Mouse (Mus musculus) MEL (cell line): ENCODE results near the gene Klk4. TPM values are rescaled to one million over a fixed set of nuclear protein-coding genes. Genes with fewer than 3 reads are reported as not detected.

ENCODE experiments used
- DNase-seq: peaks from one replicate; pipeline ENCODE4 v3.0.0; 2011; ENCODE audit warnings: low read depth, low spot score
- H3K27ac ChIP-seq: 2 replicates; pipeline ENCODE4 v1.5.1; 2012; ENCODE audit warnings: low read depth, mild to moderate bottlenecking, control low read depth, low read length, moderate library complexity; ENCODE audit not compliant: control insufficient read depth
- H3K27me3 ChIP-seq, 2 experiments: fragments of 150-350 bp in 1 of 2; sonication (generic) in 1 of 2; 2 replicates each; pipeline ENCODE4 v1.6.1; 2012; ENCODE audit warnings: low read length in 2 of 2, mild to moderate bottlenecking in 2 of 2, improper control_type of control experiment in 1 of 2, moderate library complexity in 1 of 2; ENCODE audit not compliant: insufficient read depth in 2 of 2, control insufficient read depth in 1 of 2
- H3K36me3 ChIP-seq, 2 experiments: 2 replicates each; pipeline ENCODE4 v1.6.1; 2012 to 2014; ENCODE audit warnings: low read length in 2 of 2, improper control_type of control experiment in 1 of 2, inconsistent platforms in 1 of 2, mild to moderate bottlenecking in 1 of 2; ENCODE audit not compliant: insufficient read depth in 2 of 2, control insufficient read depth in 1 of 2
- H3K4me1 ChIP-seq, 2 experiments: fragments of 150-350 bp in 1 of 2; sonication (generic) in 1 of 2; 2 replicates each; pipeline ENCODE4 v1.6.1; 2012; ENCODE audit warnings: low read length in 2 of 2, improper control_type of control experiment in 1 of 2, mild to moderate bottlenecking in 1 of 2; ENCODE audit not compliant: insufficient read depth in 2 of 2, control insufficient read depth in 1 of 2
- H3K4me3 ChIP-seq, 2 experiments: fragments of 150-350 bp in 1 of 2; sonication (generic) in 1 of 2; 2 replicates each; pipeline ENCODE4 v1.5.1; 2012; ENCODE audit warnings: low read depth in 2 of 2, low read length in 2 of 2, mild to moderate bottlenecking in 2 of 2, moderate library complexity in 2 of 2, control low read depth in 1 of 2, improper control_type of control experiment in 1 of 2; ENCODE audit not compliant: control insufficient read depth in 1 of 2, insufficient read depth in 1 of 2
- H3K79me2 ChIP-seq: 2 replicates; pipeline ENCODE4 v1.6.1; 2012; ENCODE audit warnings: mild to moderate bottlenecking, low read length, moderate library complexity; ENCODE audit not compliant: control insufficient read depth, poor library complexity, insufficient read depth
- H3K9ac ChIP-seq: 2 replicates; pipeline ENCODE4 v1.6.1; 2012; ENCODE audit warnings: low read depth, mild to moderate bottlenecking, control low read depth, low read length, moderate library complexity; ENCODE audit not compliant: control insufficient read depth, poor library complexity, severe bottlenecking
- H3K9me3 ChIP-seq: fragments of 150-350 bp; sonication (generic); replicated peaks from 2 replicates; pipeline ENCODE4 v1.6.1; 2012; ENCODE audit warnings: mild to moderate bottlenecking, low read length, improper control_type of control experiment, moderate library complexity; ENCODE audit not compliant: insufficient read depth
- BHLHE40 ChIP-seq: IDR thresholded peaks from 2 replicates; pipeline ENCODE4 v1.6.1; 2012; ENCODE audit warnings: low read depth, mild to moderate bottlenecking, inconsistent platforms, low read length, improper control_type of control experiment, borderline replicate concordance
- CHD1 ChIP-seq: IDR thresholded peaks from 2 replicates; pipeline ENCODE4 v1.6.1; 2012; ENCODE audit warnings: low read depth, mild to moderate bottlenecking, inconsistent platforms, low read length, improper control_type of control experiment
- CTCF ChIP-seq, 3 experiments: IDR thresholded peaks in 2 of 3; conservative IDR thresholded peaks in 1 of 3; 2 replicates each; pipeline ENCODE4 v1.5.1; 2011 to 2012; ENCODE audit warnings: low read length in 3 of 3, low read depth in 2 of 3, mild to moderate bottlenecking in 2 of 3, improper control_type of control experiment in 1 of 3, inconsistent platforms in 1 of 3, mixed read lengths in 1 of 3, moderate library complexity in 1 of 3; ENCODE audit not compliant: control insufficient read depth in 1 of 3, insufficient read depth in 1 of 3, poor library complexity in 1 of 3, severe bottlenecking in 1 of 3
- E2F4 ChIP-seq: IDR thresholded peaks from 2 replicates; pipeline ENCODE4 v1.6.1; 2011; ENCODE audit warnings: low read depth, low read length, improper control_type of control experiment, borderline replicate concordance
- ELF1 ChIP-seq: IDR thresholded peaks from 2 replicates; pipeline ENCODE4 v1.6.1; 2014; ENCODE audit warnings: low read depth, mild to moderate bottlenecking, inconsistent platforms, low read length, improper control_type of control experiment, moderate library complexity
- EP300 ChIP-seq, 2 experiments: IDR thresholded peaks; 2 replicates each; pipeline ENCODE4 v1.6.1; 2011; ENCODE audit warnings: improper control_type of control experiment in 2 of 2, low read length in 2 of 2, low read depth in 1 of 2, mild to moderate bottlenecking in 1 of 2
- ETS1 ChIP-seq: IDR thresholded peaks from 2 replicates; pipeline ENCODE4 v1.6.1; 2012; ENCODE audit warnings: low read depth, mild to moderate bottlenecking, inconsistent platforms, low read length, improper control_type of control experiment, moderate library complexity
- GABPA ChIP-seq: IDR thresholded peaks from 2 replicates; pipeline ENCODE4 v1.6.1; 2012; ENCODE audit warnings: low read depth, mild to moderate bottlenecking, inconsistent platforms, low read length, improper control_type of control experiment, moderate library complexity
- GATA1 ChIP-seq: IDR thresholded peaks from 2 replicates; pipeline ENCODE4 v1.6.1; 2011; ENCODE audit warnings: low read depth, low read length, improper control_type of control experiment
- HCFC1 ChIP-seq: IDR thresholded peaks from 2 replicates; pipeline ENCODE4 v1.6.1; 2012; ENCODE audit warnings: low read depth, mild to moderate bottlenecking, inconsistent platforms, low read length, improper control_type of control experiment, moderate library complexity
- JUND ChIP-seq: IDR thresholded peaks from 2 replicates; pipeline ENCODE4 v1.6.1; 2011; ENCODE audit warnings: low read depth, mild to moderate bottlenecking, improper control_type of control experiment, low read length
- KAT2A ChIP-seq: conservative IDR thresholded peaks from 2 replicates; pipeline ENCODE4 v1.6.1; 2012; ENCODE audit warnings: low read depth, low read length, improper control_type of control experiment, inconsistent platforms
- MAFK ChIP-seq: IDR thresholded peaks from 2 replicates; pipeline ENCODE4 v1.6.1; 2011; ENCODE audit warnings: low read depth, mild to moderate bottlenecking, low read length, improper control_type of control experiment, borderline replicate concordance
- MAX ChIP-seq: IDR thresholded peaks from 2 replicates; pipeline ENCODE4 v1.6.1; 2011; ENCODE audit warnings: low read length, improper control_type of control experiment
- MEF2A ChIP-seq: IDR thresholded peaks from 2 replicates; pipeline ENCODE4 v1.6.1; 2014; ENCODE audit warnings: low read depth, mild to moderate bottlenecking, inconsistent platforms, low read length, improper control_type of control experiment; ENCODE audit not compliant: poor library complexity, insufficient replicate concordance, severe bottlenecking; ENCODE audit errors: extremely low read depth
- MXI1 ChIP-seq: IDR thresholded peaks from 2 replicates; pipeline ENCODE4 v1.6.1; 2011; ENCODE audit warnings: mild to moderate bottlenecking, low read depth, low read length, improper control_type of control experiment
- MYB ChIP-seq: IDR thresholded peaks from 2 replicates; pipeline ENCODE4 v1.6.1; 2011; ENCODE audit warnings: mild to moderate bottlenecking, low read depth, low read length, improper control_type of control experiment
- MYC ChIP-seq: IDR thresholded peaks from 2 replicates; pipeline ENCODE4 v1.6.1; 2011; ENCODE audit warnings: low read depth, mild to moderate bottlenecking, low read length, improper control_type of control experiment, moderate library complexity
- POLR2A ChIP-seq, 2 experiments: IDR thresholded peaks; 2 replicates each; pipeline ENCODE4 v1.6.1; 2011 to 2012; ENCODE audit warnings: low read length in 2 of 2, mild to moderate bottlenecking in 2 of 2, control low read depth in 1 of 2, improper control_type of control experiment in 1 of 2, low read depth in 1 of 2, moderate library complexity in 1 of 2; ENCODE audit not compliant: control insufficient read depth in 1 of 2, insufficient read depth in 1 of 2, poor library complexity in 1 of 2
- RAD21 ChIP-seq: IDR thresholded peaks from 2 replicates; pipeline ENCODE4 v1.6.1; 2011; ENCODE audit warnings: mild to moderate bottlenecking, low read depth, low read length, improper control_type of control experiment
- RCOR1 ChIP-seq: IDR thresholded peaks from 2 replicates; pipeline ENCODE4 v1.6.1; 2012; ENCODE audit warnings: low read depth, mild to moderate bottlenecking, inconsistent platforms, low read length, improper control_type of control experiment
- SIN3A ChIP-seq: IDR thresholded peaks from 2 replicates; pipeline ENCODE4 v1.6.1; 2012; ENCODE audit warnings: low read length, improper control_type of control experiment, inconsistent platforms
- SMC3 ChIP-seq: IDR thresholded peaks from 2 replicates; pipeline ENCODE4 v1.6.1; 2011; ENCODE audit warnings: low read depth, low read length, improper control_type of control experiment
- UBTF ChIP-seq: IDR thresholded peaks from 2 replicates; pipeline ENCODE4 v1.6.1; 2012; ENCODE audit warnings: low read depth, mild to moderate bottlenecking, inconsistent platforms, low read length, improper control_type of control experiment, moderate library complexity, borderline replicate concordance; ENCODE audit not compliant: insufficient read depth
- USF1 ChIP-seq: IDR thresholded peaks from 2 replicates; pipeline ENCODE4 v1.6.1; 2014; ENCODE audit warnings: low read depth, mild to moderate bottlenecking, inconsistent platforms, low read length, improper control_type of control experiment, moderate library complexity
- USF2 ChIP-seq, 2 experiments: IDR thresholded peaks; 2 replicates each; pipeline ENCODE4 v1.6.1; 2011 to 2012; ENCODE audit warnings: improper control_type of control experiment in 2 of 2, low read length in 2 of 2, borderline replicate concordance in 1 of 2, inconsistent platforms in 1 of 2, low read depth in 1 of 2, mild to moderate bottlenecking in 1 of 2; ENCODE audit not compliant: insufficient read depth in 1 of 2
- ZNF384 ChIP-seq: IDR thresholded peaks from 2 replicates; pipeline ENCODE4 v1.6.1; 2012; ENCODE audit warnings: low read depth, mild to moderate bottlenecking, inconsistent platforms, low read length, improper control_type of control experiment
- polyA plus RNA-seq, 2 experiments: library from polyadenylated mRNA; stranded (reverse) in 1 of 2; unstranded in 1 of 2; fragments of >175 nt in 1 of 2; fragments of >200 nt in 1 of 2; gene quantifications; 2 replicates each; pipeline versions ENCODE4 v1.2.1 to v1.2.4; 2012; ENCODE audit warnings: low replicate concordance in 2 of 2, low read depth in 1 of 2; ENCODE audit not compliant: insufficient read length in 2 of 2, insufficient read depth in 1 of 2, missing spikeins in 1 of 2
- total RNA-seq: library from RNA; depleted of rRNA; stranded (reverse); fragments of 300-350 nt; gene quantifications from 2 replicates; pipeline ENCODE4 v1.2.3, GENCODE M21; 2012

The Klk4 gene
- total and polyA plus RNA-seq, 3 experiments: not detected

DNA sequence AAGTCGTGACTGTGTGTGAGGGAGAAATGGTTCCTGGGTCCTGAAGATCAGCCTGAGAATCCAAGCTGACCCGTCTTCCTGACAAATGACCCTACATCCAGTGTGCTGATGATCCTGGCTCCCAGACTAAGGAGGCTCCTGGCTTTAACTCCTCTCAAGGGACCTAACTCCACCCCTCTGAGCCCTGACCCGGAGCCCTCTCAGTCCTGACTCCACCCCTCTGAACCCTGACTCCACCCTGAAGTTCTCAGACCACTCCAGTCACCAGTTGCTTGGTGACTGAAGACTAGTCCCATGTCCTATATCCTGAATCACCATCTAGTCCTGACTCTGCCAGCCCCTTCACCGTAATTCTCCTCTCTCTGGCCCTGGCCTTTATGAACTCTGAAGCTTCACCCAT lies 1.4 kb downstream of the Klk4 start:
- no peaks in the 10 kb centered on the region for H3K36me3 ChIP-seq
- H3K79me2 ChIP-seq: no peaks in the 10 kb centered on the region
- H3K9ac ChIP-seq: no peak overlapping the region
- H3K4me3 ChIP-seq: no peak overlapping the region
- H3K9me3 ChIP-seq: no peaks in the 10 kb centered on the region
- DNase-seq: no peak
- H3K27me3 ChIP-seq: no peaks in the 10 kb centered on the region
- TF ChIP-seq USF1 (no peak), MYB (no peak), E2F4 (no peak), SMC3 (no peak), EP300 (IDR thresholded peaks at IDR 0.05; ENCODE audit: low read depth in 1 of 2, low read length in 2 of 2) (no peak), MYC (no peak), ETS1 (no peak), MAX (no peak), CTCF (IDR thresholded peaks at IDR 0.05 in 2 of 3, conservative IDR thresholded peaks at IDR 0.05 in 1 of 3; ENCODE audit: control insufficient read depth in 1 of 3, insufficient read depth in 1 of 3, low read depth in 2 of 3, low read length in 3 of 3, poor library complexity in 1 of 3, severe bottlenecking in 1 of 3) (no peak), RAD21 (no peak), RCOR1 (no peak), MEF2A (no peak), BHLHE40 (no peak), MXI1 (no peak), USF2 (IDR thresholded peaks at IDR 0.05; ENCODE audit: borderline replicate concordance in 1 of 2, insufficient read depth in 1 of 2, low read depth in 1 of 2, low read length in 2 of 2) (no peak), GATA1 (no peak), POLR2A (IDR thresholded peaks at IDR 0.05; ENCODE audit: control insufficient read depth in 1 of 2, insufficient read depth in 1 of 2, low read depth in 1 of 2, low read length in 2 of 2, poor library complexity in 1 of 2) (no peak), KAT2A (no peak), CHD1 (no peak), ELF1 (no peak)
- H3K27ac ChIP-seq: no peak overlapping the region
- H3K4me1 ChIP-seq: no peaks in the 10 kb centered on the region

DNA sequence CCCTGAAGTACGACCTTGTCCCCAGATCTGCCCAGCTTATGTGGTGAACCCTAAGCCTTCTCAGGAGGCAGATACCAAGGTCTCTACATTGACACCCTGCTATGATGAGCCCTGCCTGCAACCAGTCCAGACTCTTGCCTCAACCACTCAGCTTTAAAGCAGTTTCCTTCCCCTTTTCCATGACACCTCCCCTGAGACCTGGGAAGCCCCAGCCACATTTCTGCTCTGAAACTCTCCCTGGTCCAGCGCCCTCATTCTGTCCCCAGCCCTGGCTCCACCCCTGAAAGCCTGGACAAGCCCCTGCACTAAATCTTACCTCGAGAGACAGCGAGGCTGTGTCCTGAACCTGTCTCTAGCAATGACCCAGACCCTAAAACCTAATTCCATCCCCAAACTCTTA lies 1.9 kb downstream of the Klk4 start:
- H3K4me3 ChIP-seq: no peak overlapping the region
- no peaks in the 10 kb centered on the region for H3K9me3 ChIP-seq
- H3K27me3 ChIP-seq: no peaks in the 10 kb centered on the region
- H3K27ac ChIP-seq: no peak overlapping the region
- DNase-seq: no peak
- TF ChIP-seq ZNF384 (no peak), HCFC1 (no peak), RCOR1 (no peak), JUND (no peak), KAT2A (no peak), MAFK (no peak), GABPA (no peak), BHLHE40 (no peak), USF1 (no peak), RAD21 (no peak), SMC3 (no peak), MYB (no peak), SIN3A (no peak), ELF1 (no peak), USF2 (IDR thresholded peaks at IDR 0.05; ENCODE audit: borderline replicate concordance in 1 of 2, insufficient read depth in 1 of 2, low read depth in 1 of 2, low read length in 2 of 2) (no peak), UBTF (no peak)
- no peak overlapping the region for H3K9ac ChIP-seq
- H3K4me1 ChIP-seq: no peaks in the 10 kb centered on the region
- no peaks in the 10 kb centered on the region for H3K79me2 ChIP-seq
- H3K36me3 ChIP-seq: no peaks in the 10 kb centered on the region
